Mouse (Mus musculus) heart, adult 2 months (tissue): ENCODE data around the gene Il1r1. TPM values are rescaled to one million over a fixed set of nuclear protein-coding genes. Genes with fewer than 3 reads are reported as not detected.
A peak's percentile ranks its signal among the peaks of the same experiment; 100 is the strongest.

ENCODE experiments used
- DNase-seq, 2 experiments: peaks; one replicate each; pipeline ENCODE4 v3.0.0; 2021
- H3K27ac ChIP-seq: fragments of 200-600 bp; 2 replicates; pipeline ENCODE4 v1.8.1; 2022
- H3K27me3 ChIP-seq: fragments of 200-500 bp; 2 replicates; pipeline ENCODE4 v1.6.1; 2012; ENCODE audit warnings: mild to moderate bottlenecking, low read length, inconsistent platforms, mixed read lengths; ENCODE audit not compliant: control insufficient read depth, insufficient read depth
- H3K36me3 ChIP-seq: fragments of 200-500 bp; 2 replicates; pipeline ENCODE4 v1.6.1; 2012; ENCODE audit warnings: low read length, inconsistent platforms; ENCODE audit not compliant: control insufficient read depth, insufficient read depth
- H3K4me1 ChIP-seq: fragments of 200-500 bp; 2 replicates; pipeline ENCODE4 v1.6.1; 2011; ENCODE audit warnings: low read length; ENCODE audit not compliant: control insufficient read depth, insufficient read depth
- H3K4me3 ChIP-seq: fragments of 200-600 bp; 2 replicates; pipeline ENCODE4 v1.8.1; 2022
- H3K79me2 ChIP-seq: fragments of 200-500 bp; replicated peaks from 2 replicates; pipeline ENCODE4 v1.6.1; 2012; ENCODE audit warnings: mild to moderate bottlenecking, inconsistent platforms, low read length, moderate library complexity, mixed read lengths; ENCODE audit not compliant: control insufficient read depth, insufficient read depth
- H3K9ac ChIP-seq: fragments of 200-500 bp; 2 replicates; pipeline ENCODE4 v1.6.1; 2012; ENCODE audit warnings: low read depth, mild to moderate bottlenecking, control low read depth, inconsistent platforms, low read length, mixed read lengths
- CTCF ChIP-seq: fragments of 200-600 bp; IDR thresholded peaks from 2 replicates; pipeline ENCODE4 v1.8.1; 2022; ENCODE audit warnings: antibody characterized with exemption, mild to moderate bottlenecking, moderate library complexity
- EP300 ChIP-seq: fragments of 200-500 bp; IDR thresholded peaks from 2 replicates; pipeline ENCODE4 v1.6.1; 2011; ENCODE audit warnings: low read depth, low read length, control low read depth; ENCODE audit not compliant: insufficient read depth
- POLR2A ChIP-seq: fragments of 200-500 bp; IDR thresholded peaks from 2 replicates; pipeline ENCODE4 v1.6.1; 2011; ENCODE audit warnings: mild to moderate bottlenecking, low read depth, low read length, control low read depth; ENCODE audit not compliant: insufficient read depth
- WGBS: fragments of 180-500 bp; shearing (Covaris S2); methylation state at CpG from one replicate; pipeline ENCODE4 v1.1.7; 2018; 5-methylcytosine and 5-hydroxymethylcytosine counted together
- intact Hi-C: fragments of 180-260 bp; cut with DNase I; formaldehyde crosslinking; loops from one replicate; pipeline ENCODE4 v1.15.1; 2025
- polyA plus RNA-seq: library from polyadenylated mRNA; depleted of rRNA; stranded (reverse); fragments of >200 nt; gene quantifications from 2 replicates; pipeline ENCODE4 v1.2.3, GENCODE M21; 2012
- total RNA-seq, 2 experiments: library from RNA; stranded (reverse); gene quantifications; 2 replicates each; pipeline ENCODE4 v1.2.3; 2021

Gene Il1r1
- total and polyA plus RNA-seq, 3 experiments: 4.8 to 6.1 (median 5.5) TPM

DNA sequence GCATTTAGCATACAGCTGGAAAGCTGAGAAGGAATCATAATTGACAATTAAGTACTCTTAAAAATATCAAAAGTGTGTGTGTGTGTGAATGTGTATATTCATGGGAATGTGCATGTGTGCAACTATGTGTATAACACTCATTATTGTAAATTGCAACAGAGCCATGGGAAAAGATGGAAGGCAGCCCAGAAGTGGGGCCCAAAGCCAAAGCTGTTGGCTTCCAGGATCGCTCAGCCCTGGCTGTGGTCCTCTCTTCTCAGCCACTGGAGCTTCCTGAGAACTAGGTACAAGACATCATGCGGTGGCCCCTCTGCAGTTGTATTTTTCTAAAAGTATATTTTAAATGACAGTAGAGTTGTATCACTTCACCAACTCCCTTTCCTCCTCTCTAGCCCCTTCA, 44.0 kb upstream of the Il1r1 start:
- TF ChIP-seq EP300 (no peak), POLR2A (no peak)
- H3K27me3 ChIP-seq: peaks cover 7% of the 10 kb centered on the region; the same call in 1 of the 2 replicates
- H3K79me2 ChIP-seq: no peaks in the 10 kb centered on the region
- 31% methylated on average over 2 of the region's 2 CpGs for WGBS
- peak; percentile 67 to 76 for DNase-seq
- H3K4me1 ChIP-seq: peaks cover 11% of the 10 kb centered on the region
- H3K36me3 ChIP-seq: peaks cover 4% of the 10 kb centered on the region; the same call in 1 of the 2 replicates
- intact Hi-C loops: no loop called here
- H3K9ac ChIP-seq: no peak overlapping the region
- H3K27ac ChIP-seq: no peak overlapping the region
- H3K4me3 ChIP-seq: no peak overlapping the region

DNA sequence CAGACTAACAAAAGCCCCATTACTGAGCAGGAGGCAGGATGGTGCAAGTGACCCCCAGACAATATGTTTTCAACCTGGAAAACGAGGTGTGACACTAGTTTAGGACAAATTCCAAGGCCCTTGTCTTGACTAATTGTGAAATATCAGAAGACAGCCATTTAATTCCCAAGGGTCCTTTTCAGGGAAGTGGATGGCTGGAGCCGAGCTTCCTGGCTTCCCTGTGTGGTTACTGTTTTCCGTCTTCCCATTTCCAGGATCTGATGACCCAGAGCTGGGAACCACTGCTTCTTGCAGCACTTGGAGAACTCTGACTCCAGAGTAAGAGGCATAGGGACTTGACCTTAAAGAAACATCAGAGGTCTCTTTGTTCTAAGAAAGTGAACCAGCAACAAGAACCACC, 43.2 kb upstream of the Il1r1 start:
- Histone ChIP-seq H3K27me3 (peaks cover 7% of the 10 kb centered on the region; the same call in 1 of the 2 replicates), H3K27ac (no peak overlapping the region; the same call in 1 of the 2 replicates), H3K36me3 (peaks cover 4% of the 10 kb centered on the region; the same call in 1 of the 2 replicates), H3K9ac (no peak overlapping the region), H3K4me3 (no peak overlapping the region), H3K79me2 (no peaks in the 10 kb centered on the region), H3K4me1 (peaks cover 11% of the 10 kb centered on the region)
- TF ChIP-seq POLR2A: no peak
- TF ChIP-seq CTCF: no peak
- TF ChIP-seq EP300: no peak
- DNase-seq: peak in 1 of 2 experiments; percentile 36
- WGBS: 35% methylated on average over 3 of the region's 3 CpGs
- intact Hi-C loops: no loop called here

DNA sequence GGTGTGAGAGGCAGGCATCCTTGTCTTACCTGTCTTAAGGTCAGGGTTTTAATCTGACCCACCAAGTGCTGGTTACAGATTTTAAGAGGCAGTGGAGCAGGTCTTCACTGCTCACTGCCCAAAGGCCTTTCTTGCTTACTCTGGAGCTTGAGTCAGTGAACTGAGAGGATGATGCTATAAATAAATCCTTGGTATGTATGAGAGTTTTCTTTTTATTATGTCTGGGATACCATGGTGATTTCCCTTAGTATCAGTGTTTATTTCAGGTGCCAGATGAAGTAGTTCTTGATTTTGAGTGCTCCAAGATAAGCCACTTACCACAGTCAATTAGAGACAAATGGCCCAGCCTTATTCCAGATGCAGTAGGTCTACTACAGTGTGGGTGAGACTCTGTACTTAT, 41.5 kb upstream of the Il1r1 start:
- no peak for DNase-seq
- Histone ChIP-seq H3K27me3 (peaks cover 4% of the 10 kb centered on the region; the same call in 1 of the 2 replicates), H3K36me3 (peaks cover 6% of the 10 kb centered on the region), H3K4me3 (no peak overlapping the region), H3K27ac (no peak overlapping the region), H3K79me2 (no peaks in the 10 kb centered on the region), H3K9ac (no peak overlapping the region), H3K4me1 (peaks cover 13% of the 10 kb centered on the region)
- TF ChIP-seq POLR2A (no peak), EP300 (no peak), CTCF (no peak)
- intact Hi-C loops: no loop called here

DNA sequence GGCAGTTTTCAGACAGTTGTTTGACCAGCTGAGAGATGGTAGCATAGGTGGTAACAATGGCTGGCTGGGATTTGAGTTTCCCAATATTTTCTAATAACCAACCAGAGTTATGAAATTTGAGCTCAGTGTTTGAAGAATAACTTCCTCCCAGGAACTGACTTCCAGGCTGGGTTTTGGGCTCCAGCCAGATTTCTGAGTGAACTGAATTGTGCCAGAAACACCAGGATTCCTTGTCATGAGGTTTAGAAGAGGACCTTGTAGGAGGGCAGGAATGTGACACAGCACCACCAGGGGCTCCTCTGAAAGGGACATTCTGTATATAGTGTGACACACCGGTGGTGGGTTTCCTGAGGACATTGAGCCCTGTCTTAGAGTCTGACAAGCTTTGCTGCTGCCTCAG, 36.9 kb upstream of the Il1r1 start:
- H3K79me2 ChIP-seq: no peaks in the 10 kb centered on the region
- peaks cover 3% of the 10 kb centered on the region for H3K4me1 ChIP-seq
- H3K4me3 ChIP-seq: no peak overlapping the region
- no peak overlapping the region for H3K9ac ChIP-seq
- peaks cover 4% of the 10 kb centered on the region; the same call in 1 of the 2 replicates for H3K27me3 ChIP-seq
- H3K27ac ChIP-seq: no peak overlapping the region
- 23% methylated on average over 1 of the region's 1 CpGs for WGBS
- H3K36me3 ChIP-seq: peaks cover 2% of the 10 kb centered on the region; the same call in 1 of the 2 replicates
- peak; percentile 43 to 49 for DNase-seq
- intact Hi-C loops: no loop called here
- no peak for TF ChIP-seq POLR2A
- TF ChIP-seq CTCF: no peak
- TF ChIP-seq EP300: no peak

DNA sequence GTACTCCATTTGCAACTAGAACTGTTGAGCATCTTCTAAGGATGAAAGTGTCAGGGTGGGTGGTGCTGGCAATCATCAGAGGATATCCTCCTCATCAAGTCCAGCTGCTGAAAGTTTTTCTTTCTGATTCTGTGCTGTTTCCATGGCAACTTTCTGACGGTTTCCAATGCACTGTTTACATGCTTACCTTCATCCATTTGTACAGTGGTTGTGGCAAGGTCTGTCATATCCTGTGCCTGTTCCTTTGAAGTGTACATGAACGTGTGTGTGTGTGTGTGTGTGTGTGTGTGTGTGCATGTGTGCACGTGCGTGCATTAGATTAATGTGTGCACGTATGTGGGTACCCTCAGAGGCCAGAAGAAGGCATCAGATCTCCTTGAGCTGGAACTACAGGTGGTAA, 34.9 kb upstream of the Il1r1 start:
- intact Hi-C loops: no loop called here
- WGBS: 67% methylated on average over 5 of the region's 5 CpGs
- Histone ChIP-seq H3K4me1 (peaks cover 3% of the 10 kb centered on the region), H3K36me3 (peaks cover 2% of the 10 kb centered on the region; the same call in 1 of the 2 replicates), H3K9ac (no peak overlapping the region), H3K27me3 (no peaks in the 10 kb centered on the region), H3K27ac (no peak overlapping the region), H3K4me3 (no peak overlapping the region), H3K79me2 (no peaks in the 10 kb centered on the region)
- no peak for DNase-seq
- TF ChIP-seq EP300 (no peak), CTCF (no peak), POLR2A (no peak)

DNA sequence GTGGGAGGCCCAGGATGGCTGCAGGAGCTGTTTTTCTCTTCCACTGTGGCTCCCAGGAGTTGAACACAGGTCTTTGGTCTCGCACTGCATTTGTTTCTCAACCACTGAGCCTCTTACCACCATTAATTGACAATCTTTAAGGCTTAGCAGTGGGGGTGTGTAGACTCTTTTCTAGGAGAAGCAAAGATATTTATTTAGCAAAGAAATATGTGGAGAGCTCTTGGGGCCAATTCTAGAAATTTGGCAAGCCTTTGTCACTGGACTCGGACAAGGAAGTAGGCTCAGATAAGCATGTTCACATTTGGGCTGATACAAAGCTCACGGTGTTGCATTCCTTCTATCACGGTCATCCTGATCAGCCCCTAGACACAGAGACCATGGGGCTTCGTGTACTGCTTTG, 34.0 kb upstream of the Il1r1 start:
- Histone ChIP-seq H3K4me1 (peaks cover 3% of the 10 kb centered on the region), H3K27me3 (no peaks in the 10 kb centered on the region), H3K79me2 (no peaks in the 10 kb centered on the region), H3K36me3 (peaks cover 2% of the 10 kb centered on the region; the same call in 1 of the 2 replicates), H3K27ac (no peak overlapping the region), H3K4me3 (no peak overlapping the region), H3K9ac (no peak overlapping the region)
- intact Hi-C loops: no loop called here
- DNase-seq: no peak
- 58% methylated on average over 5 of the region's 5 CpGs for WGBS
- TF ChIP-seq CTCF (no peak), POLR2A (no peak), EP300 (no peak)
